8 mouse cellular contexts compared by ENCODE assay signal in genomic region chr2:25582466-25583119, GRCm38 (mm10). TPM values are rescaled to one million over a fixed set of nuclear protein-coding genes. Genes with fewer than 3 reads are reported as not detected.
DNase-seq lines count a peak whose midpoint lies in the region; ATAC-seq lines count a peak whose summit lies in the region.

No protein-coding gene starts in this region.

- no peak overlapping the region for H3K4me3 ChIP-seq in embryonic facial prominence, embryonic 13.5 days
- H3K4me3 ChIP-seq in neural tube, embryonic 14.5 days (ENCODE audit: low read depth, low read length), result no peak overlapping the region

- WGBS in embryonic facial prominence, embryonic 13.5 days, result 58% methylated on average over 12 of the region's 12 CpGs
- 27% methylated on average over 12 of the region's 12 CpGs for WGBS in neural tube, embryonic 14.5 days

- peak overlapping the region; percentile 9; the same call in 1 of the 2 replicates for H3K27ac ChIP-seq in embryonic facial prominence, embryonic 13.5 days
- H3K27ac ChIP-seq in neural tube, embryonic 14.5 days (ENCODE audit: low read depth, low read length), result peak overlapping the region; percentile 62

- 0 out of 2 replicates have a peak, but pooled peaks have one; percentile 1 for ATAC-seq in cerebellum, adult (ENCODE audit: insufficient number of reproducible peaks, low FRiP score, low TSS enrichment)
- ATAC-seq in embryonic facial prominence, embryonic 13.5 days (ENCODE audit: insufficient number of reproducible peaks, insufficient read depth, low FRiP score, low TSS enrichment, low read depth), result no peak
- peak; percentile 42 for ATAC-seq in neural tube, embryonic 14.5 days (ENCODE audit: low read depth)

- peak; percentile 52 for DNase-seq in kidney, postnatal 14 days
- DNase-seq in kidney, adult 8-10 months, result no peak
- peak; percentile 76 for DNase-seq in left cerebral cortex, adult 11 months (ENCODE audit: low spot score)
- DNase-seq in gastrocnemius, postnatal 10 days, result no peak
- DNase-seq in adrenal gland, postnatal 4 days (ENCODE audit: low spot score in 2 of 2), result no peak

- H3K27me3 ChIP-seq in embryonic facial prominence, embryonic 13.5 days, result peaks cover 40% of the 10 kb centered on the region
- peaks cover 30% of the 10 kb centered on the region for H3K27me3 ChIP-seq in neural tube, embryonic 14.5 days (ENCODE audit: control insufficient read depth, insufficient read depth, low read length)

- no peaks in the 10 kb centered on the region for H3K9me3 ChIP-seq in embryonic facial prominence, embryonic 13.5 days
- no peaks in the 10 kb centered on the region for H3K9me3 ChIP-seq in neural tube, embryonic 14.5 days (ENCODE audit: control insufficient read depth, low read length)

- peaks cover 48% of the 10 kb centered on the region for H3K36me3 ChIP-seq in embryonic facial prominence, embryonic 13.5 days
- peaks cover 10% of the 10 kb centered on the region; the same call in 1 of the 2 replicates for H3K36me3 ChIP-seq in neural tube, embryonic 14.5 days (ENCODE audit: control insufficient read depth, insufficient read depth, low read length)

- H3K9ac ChIP-seq in embryonic facial prominence, embryonic 13.5 days, result 0 out of 2 replicates have a peak overlapping the region, but pooled peaks have one; percentile 32
- H3K9ac ChIP-seq in neural tube, embryonic 14.5 days (replicated peaks; ENCODE audit: low read depth, low read length), result no peak overlapping the region

- H3K4me2 ChIP-seq in embryonic facial prominence, embryonic 13.5 days, result no peak overlapping the region
- no peak overlapping the region; the same call in 1 of the 2 replicates for H3K4me2 ChIP-seq in neural tube, embryonic 14.5 days (ENCODE audit: low read depth, low read length)

- peaks cover 52% of the 10 kb centered on the region for H3K4me1 ChIP-seq in embryonic facial prominence, embryonic 13.5 days
- peaks cover 38% of the 10 kb centered on the region for H3K4me1 ChIP-seq in neural tube, embryonic 14.5 days (ENCODE audit: control insufficient read depth, insufficient read depth, low read length)

RNA-seq across cellular contexts. Expression of gene Ajm1, which starts 1.0 kb away (rescaled TPM):
- 0.39 and 0.62 TPM in 2 replicates for polyA plus RNA-seq in embryonic facial prominence, embryonic 13.5 days (2015; fragmentation: Nextera tagmentation; extraction: Ambion mirVana)
- polyA plus RNA-seq in neural tube, embryonic 14.5 days (2014; fragmentation: Nextera tagmentation; extraction: Ambion mirVana), result 8.1 and 13.3 TPM in 2 replicates
- under 1 TPM; 0.14 to 0.38 TPM for total RNA-seq in gastrocnemius, postnatal 10 days (2021)
- 1 to 10 TPM; 4.6 to 5.3 TPM for total RNA-seq in adrenal gland, postnatal 4 days (2021)

RNA-seq across cellular contexts. Expression of gene Phpt1, which starts 7.6 kb away (rescaled TPM):
- 169 and 174 TPM in 2 replicates for polyA plus RNA-seq in embryonic facial prominence, embryonic 13.5 days (2015; fragmentation: Nextera tagmentation; extraction: Ambion mirVana)
- polyA plus RNA-seq in neural tube, embryonic 14.5 days (2014; fragmentation: Nextera tagmentation; extraction: Ambion mirVana), result 184 and 209 TPM in 2 replicates
- total RNA-seq in gastrocnemius, postnatal 10 days (2021), result 10 to 100 TPM; 45.8 to 49.0 TPM
- 10 to 100 TPM; 74.7 to 80.0 TPM for total RNA-seq in adrenal gland, postnatal 4 days (2021)

RNA-seq across cellular contexts. Expression of gene Mamdc4, which starts 7.9 kb away (rescaled TPM):
- 4.3 and 7.2 TPM in 2 replicates for polyA plus RNA-seq in embryonic facial prominence, embryonic 13.5 days (2015; fragmentation: Nextera tagmentation; extraction: Ambion mirVana)
- 2.2 and 2.3 TPM in 2 replicates for polyA plus RNA-seq in neural tube, embryonic 14.5 days (2014; fragmentation: Nextera tagmentation; extraction: Ambion mirVana)
- total RNA-seq in gastrocnemius, postnatal 10 days (2021), result 1 to 10 TPM; 2.7 to 4.1 TPM
- total RNA-seq in adrenal gland, postnatal 4 days (2021), result 1 to 10 TPM; 4.1 to 7.1 TPM

RNA-seq across cellular contexts. Expression of gene Edf1, which starts 24.9 kb away (rescaled TPM):
- 335 and 341 TPM in 2 replicates for polyA plus RNA-seq in embryonic facial prominence, embryonic 13.5 days (2015; fragmentation: Nextera tagmentation; extraction: Ambion mirVana)
- 373 and 390 TPM in 2 replicates for polyA plus RNA-seq in neural tube, embryonic 14.5 days (2014; fragmentation: Nextera tagmentation; extraction: Ambion mirVana)
- 100 to 1,000 TPM; 177 to 185 TPM for total RNA-seq in gastrocnemius, postnatal 10 days (2021)
- total RNA-seq in adrenal gland, postnatal 4 days (2021), result 100 to 1,000 TPM; 171 to 191 TPM

RNA-seq across cellular contexts. Expression of gene Rabl6, which starts 25.7 kb away (rescaled TPM):
- 80.3 and 81.9 TPM in 2 replicates for polyA plus RNA-seq in embryonic facial prominence, embryonic 13.5 days (2015; fragmentation: Nextera tagmentation; extraction: Ambion mirVana)
- polyA plus RNA-seq in neural tube, embryonic 14.5 days (2014; fragmentation: Nextera tagmentation; extraction: Ambion mirVana), result 64.2 and 66.6 TPM in 2 replicates
- total RNA-seq in gastrocnemius, postnatal 10 days (2021), result 10 to 100 TPM; 49.6 to 58.7 TPM
- total RNA-seq in adrenal gland, postnatal 4 days (2021), result 100 to 1,000 TPM; 117 to 128 TPM

Comparison
In these comparisons a context has a peak if more than half of its experiments do, and no peak if none do; other contexts are left out.
1. DNase-seq: peak in kidney, postnatal 14 days (single experiment) and left cerebral cortex, adult 11 months (single experiment); none in kidney, adult 8-10 months (0 of 2), gastrocnemius, postnatal 10 days (single experiment) and adrenal gland, postnatal 4 days (0 of 2).
2. RNA of gene Ajm1, which starts 1.0 kb away (total RNA-seq): 4.6 to 5.3 TPM in adrenal gland, postnatal 4 days; 0.14 to 0.38 TPM in gastrocnemius, postnatal 10 days; every median in the first group is over 4 times any median in the second.